Mouse (Mus musculus) heart, adult 2 months (tissue): ENCODE data around the gene Gpx8.

Experiments used
- CTCF ChIP-seq: fragments of 200-600 bp; IDR thresholded peaks from 2 replicates; pipeline ENCODE4 v1.8.1; 2022; ENCODE audit warnings: antibody characterized with exemption, mild to moderate bottlenecking, moderate library complexity
- EP300 ChIP-seq: fragments of 200-500 bp; IDR thresholded peaks from 2 replicates; pipeline ENCODE4 v1.6.1; 2011; ENCODE audit warnings: low read depth, low read length, control low read depth; ENCODE audit not compliant: insufficient read depth
- POLR2A ChIP-seq: fragments of 200-500 bp; IDR thresholded peaks from 2 replicates; pipeline ENCODE4 v1.6.1; 2011; ENCODE audit warnings: mild to moderate bottlenecking, low read depth, low read length, control low read depth; ENCODE audit not compliant: insufficient read depth

GRCm38 (mm10) chr13:113045458-113046110, 626 bp downstream of the Gpx8 start:
- no peak for TF ChIP-seq CTCF
- TF ChIP-seq POLR2A = no peak
- TF ChIP-seq EP300 = no peak
